Mouse (Mus musculus) fibroblast of lung, adult 2 months (primary cell): Measurements from ENCODE around the gene Cmc1.
"Not testable (repeated sequence)": the region's sequence is repeated elsewhere in the genome, so short reads cannot be mapped to it uniquely, and the experiment has no call there.

Source experiments
- DNase-seq: peaks from one replicate; pipeline ENCODE4 v3.0.0-alpha.2; 2011; ENCODE audit warnings: low read depth

Gene Cmc1

DNA sequence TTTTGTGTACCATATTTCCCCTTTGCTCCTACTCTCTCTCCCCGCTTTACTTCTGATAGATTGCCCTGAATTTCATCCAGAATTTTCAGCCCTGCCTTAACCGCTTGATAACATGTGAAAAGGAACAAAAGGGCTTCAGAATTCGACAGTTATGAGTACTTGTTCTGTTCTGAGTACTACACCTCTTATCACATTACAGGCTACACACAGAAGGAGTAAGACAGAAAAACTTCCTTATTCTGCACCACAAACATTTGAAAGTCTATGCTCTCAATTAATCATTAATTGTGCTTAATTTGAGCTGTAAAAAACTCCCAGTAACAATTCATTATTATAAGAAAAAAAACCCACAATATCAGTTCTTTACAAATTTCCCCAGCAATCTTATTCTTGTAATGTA is 9.6 kb downstream of the Cmc1 start:
- DNase-seq: not testable (repeated sequence)

- no peak for DNase-seq
Observed at GRCm38 (mm10) chr9:118110360-118110710, 39.6 kb downstream of the Cmc1 start.

GRCm38 (mm10) chr9:118109697-118110359 is 40.1 kb downstream of the Cmc1 start:
- no peak for DNase-seq

GRCm38 (mm10) chr9:118108527-118109011 is 41.4 kb downstream of the Cmc1 start:
- DNase-seq: no peak

DNA sequence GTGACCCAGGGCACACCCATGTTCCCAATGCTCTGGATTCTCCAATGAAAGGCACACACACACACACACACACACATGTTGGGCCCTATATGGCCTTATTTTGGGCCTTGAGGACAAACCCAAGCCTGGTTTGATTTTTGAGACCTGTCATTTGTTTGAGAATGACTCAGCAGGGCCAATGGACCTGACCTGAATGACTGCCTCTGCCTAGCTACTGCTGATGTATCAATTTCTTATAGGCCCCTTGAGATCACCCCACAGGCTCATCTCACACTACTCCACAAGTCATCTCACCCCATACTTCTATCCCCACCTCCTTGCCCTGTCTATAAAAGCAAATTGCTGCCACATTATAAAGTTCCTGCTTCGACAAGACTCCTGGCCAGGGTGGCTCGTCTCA is 48.2 kb downstream of the Cmc1 start:
- no peak for DNase-seq

GRCm38 (mm10) chr9:118100484-118100883 is 49.5 kb downstream of the Cmc1 start:
- DNase-seq: no peak

GRCm38 (mm10) chr9:118099395-118099794 is 50.6 kb downstream of the Cmc1 start:
- DNase-seq: no peak

- DNase-seq: no peak
Observed at GRCm38 (mm10) chr9:118083834-118084233, 66.1 kb downstream of the Cmc1 start.

- no peak for DNase-seq
Observed at GRCm38 (mm10) chr9:118082575-118083431, 67.2 kb downstream of the Cmc1 start.

- DNase-seq: no peak
Observed at GRCm38 (mm10) chr9:118073358-118073757, 76.6 kb downstream of the Cmc1 start.

DNA sequence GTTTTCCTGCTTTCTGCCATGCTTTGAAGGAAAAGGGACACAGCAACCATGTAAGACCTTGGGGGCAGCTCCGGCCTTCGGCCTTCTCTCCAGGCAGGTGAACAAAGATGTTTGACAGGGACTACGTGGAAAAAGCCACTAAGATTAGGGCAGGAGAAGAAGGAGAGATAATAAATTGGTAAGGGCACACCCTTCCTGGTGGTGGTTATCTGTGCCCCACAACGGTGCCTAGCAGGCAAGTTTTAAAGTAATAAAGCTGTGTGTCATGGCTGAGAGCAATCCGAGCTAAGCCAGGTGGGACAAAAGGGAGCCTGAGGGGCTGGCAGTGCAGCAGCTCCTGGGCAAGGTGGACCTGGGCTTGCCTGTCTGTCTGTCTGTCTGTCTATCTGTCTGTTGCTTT is 77.9 kb downstream of the Cmc1 start:
- no peak for DNase-seq

DNA sequence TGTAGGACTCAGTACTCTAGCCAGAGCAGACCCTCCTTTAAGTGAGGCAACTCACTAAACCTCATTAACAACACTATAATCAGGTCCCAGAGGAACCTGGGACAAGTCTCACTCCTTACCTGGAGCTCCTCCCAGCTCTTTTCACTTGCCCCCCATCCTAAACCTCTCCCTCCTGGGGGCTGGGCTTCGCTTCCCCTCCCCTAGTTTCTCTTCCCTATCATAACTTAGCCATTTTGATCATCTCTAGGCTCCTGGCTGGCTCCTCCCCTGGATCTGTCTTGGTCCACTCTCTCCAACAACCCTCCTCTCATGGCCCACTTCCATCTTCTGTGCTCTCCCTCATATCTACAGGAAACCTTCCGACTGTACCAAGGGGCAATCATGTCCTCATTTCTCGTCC is 78.6 kb downstream of the Cmc1 start:
- DNase-seq: no peak

DNA sequence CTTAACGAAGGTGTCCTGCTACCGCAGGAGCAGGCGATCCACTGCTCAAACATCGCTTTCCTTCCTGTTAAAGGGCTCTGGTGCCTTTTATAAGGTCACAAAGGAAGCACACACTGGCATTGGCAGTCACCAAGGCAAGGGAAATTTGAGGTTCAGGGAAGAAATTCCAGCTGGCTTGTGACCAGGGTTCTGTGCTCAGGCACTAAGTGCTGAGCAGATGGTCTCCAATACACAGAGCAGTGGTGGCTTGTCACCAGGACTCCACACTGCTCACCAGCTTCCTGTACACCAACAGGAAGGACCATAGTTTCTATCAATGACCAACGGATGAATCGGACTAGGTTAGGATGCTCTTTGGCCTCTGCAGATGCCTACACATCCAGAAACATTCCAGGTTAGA is 79.5 kb downstream of the Cmc1 start:
- DNase-seq: no peak

DNA sequence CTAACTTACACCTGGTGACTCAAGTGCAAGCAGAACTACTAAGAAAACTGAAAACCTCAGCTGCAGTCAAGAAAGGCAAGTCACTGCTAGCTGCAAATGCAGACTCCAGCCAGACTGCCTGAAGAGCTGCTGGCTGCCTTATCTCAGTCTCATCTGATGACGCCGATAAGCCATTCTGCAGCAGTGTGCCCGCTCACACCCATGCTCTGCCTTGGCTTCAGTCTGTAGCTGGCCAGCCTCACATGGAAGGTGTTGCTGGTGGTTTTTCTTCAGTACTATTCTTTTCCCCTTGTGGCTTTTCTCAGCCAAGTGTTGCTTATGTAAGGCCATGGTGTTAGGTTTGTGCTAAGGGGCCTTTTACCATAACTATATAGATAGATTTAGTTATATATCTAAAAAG is 90.9 kb downstream of the Cmc1 start:
- DNase-seq: no peak

DNA sequence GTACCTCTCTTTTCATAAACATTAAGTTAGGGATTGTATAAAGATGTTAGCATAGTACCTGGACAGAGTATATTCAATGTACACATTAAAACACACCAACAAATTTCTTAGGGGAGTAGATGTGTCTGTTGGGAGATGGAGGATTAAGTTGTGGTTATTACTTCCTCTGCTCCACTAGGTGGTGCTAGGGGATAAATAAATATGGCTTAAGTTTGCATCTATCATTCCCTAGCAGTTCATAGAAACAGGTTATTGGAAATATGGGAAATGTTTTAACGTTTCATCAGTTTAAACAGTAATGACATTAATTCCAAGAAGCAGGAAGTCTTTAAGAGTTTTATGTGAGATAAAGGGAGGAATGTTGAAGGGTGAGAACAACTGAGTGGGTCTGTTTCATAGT is 96.7 kb downstream of the Cmc1 start:
- DNase-seq: no peak

- DNase-seq: no peak
Observed at GRCm38 (mm10) chr9:118045011-118045533, 104.9 kb downstream of the Cmc1 start.

- DNase-seq: no peak
Observed at GRCm38 (mm10) chr9:118043581-118043980, 106.4 kb downstream of the Cmc1 start.

DNA sequence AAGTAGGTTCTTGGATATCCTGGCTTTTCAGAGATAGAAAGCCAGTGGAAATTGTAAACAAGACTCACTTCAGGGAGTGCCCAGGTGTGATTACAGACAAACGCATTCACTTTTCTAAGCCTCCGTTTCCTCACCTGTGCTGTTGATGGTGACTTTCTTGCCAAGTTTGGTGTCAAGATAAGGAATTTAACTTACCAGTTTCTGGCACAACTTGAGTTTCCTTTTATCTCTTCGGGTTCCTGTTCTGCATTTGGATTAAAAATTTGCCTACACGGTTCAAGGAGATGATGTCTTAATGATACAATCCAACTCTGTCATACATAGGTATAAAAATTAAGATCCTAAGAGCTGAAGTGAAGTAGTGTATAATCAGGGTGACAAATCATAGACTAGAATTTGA is 107.2 kb downstream of the Cmc1 start:
- no peak for DNase-seq

- no peak for DNase-seq
Observed at GRCm38 (mm10) chr9:118041646-118042045, 108.3 kb downstream of the Cmc1 start.

GRCm38 (mm10) chr9:118041022-118041400 is 109.0 kb downstream of the Cmc1 start:
- no peak for DNase-seq

- peak; percentile 95 for DNase-seq
Observed at GRCm38 (mm10) chr9:118040218-118041021, 109.6 kb downstream of the Cmc1 start, which contains the start of gene Azi2. TSS of gene Azi2 (plus strand) at chr9:118040499.

DNA sequence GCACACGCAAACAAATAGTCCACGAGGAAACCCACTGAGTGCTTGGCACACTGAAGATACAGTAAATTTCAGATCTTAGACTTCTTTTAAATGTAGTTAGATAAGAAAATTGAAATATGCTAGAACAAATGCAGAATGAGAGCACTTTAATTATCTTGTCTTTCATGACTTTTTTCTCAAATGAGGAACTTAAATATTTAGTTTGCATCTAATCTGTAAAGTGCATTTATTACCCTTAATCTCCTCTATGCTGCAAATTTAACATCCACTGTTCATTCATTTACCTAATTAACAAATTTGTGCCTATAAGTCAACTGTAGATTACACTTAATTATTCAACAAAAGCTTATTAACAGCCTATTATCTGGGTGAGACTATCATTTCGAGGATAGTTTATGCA is 115.0 kb downstream of the Cmc1 start:
- no peak for DNase-seq
